Mouse (Mus musculus): ENCODE data around the gene 1700029F12Rik.
"Not testable (repeated sequence)": the region's sequence is repeated elsewhere in the genome, so short reads cannot be mapped to it uniquely, and the experiment has no call there.

The 1700029F12Rik gene

GRCm38 (mm10) chr13:97034262-97034661 lies at the start of gene 1700029F12Rik:
Gene 1700029F12Rik (minus strand): TSS chr13:97034362.
- in situ Hi-C loops (cut with MseI, MboI) = no loop called here

DNA sequence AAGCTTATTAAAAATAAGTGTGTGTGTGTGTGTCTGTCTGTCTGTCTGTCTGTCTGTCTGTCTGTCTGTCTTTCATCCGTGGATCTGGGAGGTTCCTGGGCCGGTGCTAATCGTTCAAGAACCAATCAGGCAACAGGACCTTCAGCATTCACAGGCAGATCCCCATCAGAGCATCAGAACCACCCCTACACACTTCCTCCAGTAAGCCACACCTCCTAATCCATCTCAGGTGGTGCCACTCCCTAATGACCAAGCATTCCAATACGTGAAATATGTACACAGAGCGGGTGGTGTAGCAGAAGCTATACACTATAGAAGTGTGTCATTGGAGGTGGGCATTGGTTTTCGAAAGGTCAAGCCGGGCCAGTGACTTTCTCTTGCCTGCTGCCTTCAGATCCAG lies 48.3 kb upstream of the 1700029F12Rik start:
- in situ Hi-C loops (cut with MseI, MboI) = no loop called here

DNA sequence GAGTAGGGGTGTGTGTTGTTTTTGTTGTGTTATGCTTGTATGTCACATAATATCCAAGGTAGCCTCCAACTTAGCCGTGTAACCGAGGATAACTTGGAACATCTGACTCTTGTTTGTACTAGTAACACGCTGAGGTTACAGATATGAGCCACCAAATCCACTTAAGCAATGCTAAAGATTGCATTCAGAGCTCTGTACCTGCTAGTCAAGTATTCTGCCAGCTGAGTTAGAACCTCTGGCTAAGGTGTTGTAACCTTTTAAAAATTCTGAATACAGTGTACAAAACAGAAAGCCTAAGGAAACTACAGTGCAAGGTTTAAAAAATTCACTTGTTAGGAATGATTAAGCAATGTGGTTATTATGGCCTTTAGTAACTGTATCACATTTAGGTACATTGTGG lies 46.5 kb upstream of the 1700029F12Rik start:
- in situ Hi-C loops (cut with MseI, MboI) = no loop called here

GRCm38 (mm10) chr13:97080201-97080600 lies 46.0 kb upstream of the 1700029F12Rik start:
- in situ Hi-C loops (cut with MseI, MboI) = no loop called here

- in situ Hi-C loops (cut with MseI, MboI) = no loop called here
Observed at GRCm38 (mm10) chr13:97077556-97077955, 43.4 kb upstream of the 1700029F12Rik start.

GRCm38 (mm10) chr13:97073497-97073896 lies 39.3 kb upstream of the 1700029F12Rik start:
- in situ Hi-C loops (cut with MseI, MboI) = no loop called here

DNA sequence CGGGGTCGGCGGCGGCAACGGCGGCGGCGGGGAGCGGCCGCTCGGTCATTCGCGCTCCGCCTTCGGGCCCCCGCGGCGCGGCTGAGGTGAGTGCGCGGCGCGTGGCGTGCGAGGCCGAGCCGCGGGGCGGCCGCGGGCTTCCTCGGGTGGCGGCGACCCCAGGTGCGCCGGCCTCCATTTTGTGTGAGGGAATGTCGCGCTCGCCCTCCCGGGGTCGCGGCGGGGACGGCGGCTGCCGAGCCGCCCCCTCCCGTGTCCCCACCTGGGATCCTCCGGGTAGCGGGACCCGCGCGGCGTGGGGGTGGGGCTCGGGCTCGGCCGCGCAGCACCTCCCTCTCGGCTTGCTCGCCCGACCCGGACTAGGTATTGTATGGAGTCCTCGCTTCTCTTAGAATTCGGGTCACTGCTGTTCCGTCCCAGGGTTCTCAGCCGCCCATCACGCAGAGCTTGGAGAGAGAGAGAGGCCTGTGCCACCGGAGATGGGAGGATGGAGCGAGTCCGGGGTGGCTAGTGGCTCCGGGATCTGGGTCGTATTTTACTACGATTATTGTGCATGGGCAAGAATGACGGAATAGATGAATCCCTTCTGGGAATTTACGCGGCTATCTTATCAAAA lies 37.6 kb upstream of the 1700029F12Rik start:
- in situ Hi-C loops (cut with MseI, MboI) = no loop called here

GRCm38 (mm10) chr13:97070931-97071625 lies 36.9 kb upstream of the 1700029F12Rik start:
- in situ Hi-C loops (cut with MseI, MboI) = no loop called here

- in situ Hi-C loops (cut with MseI, MboI) = no loop called here
Observed at GRCm38 (mm10) chr13:97068151-97068550, 34.0 kb upstream of the 1700029F12Rik start.

GRCm38 (mm10) chr13:97067691-97068090 lies 33.5 kb upstream of the 1700029F12Rik start:
- in situ Hi-C loops (cut with MseI, MboI) = no loop called here

DNA sequence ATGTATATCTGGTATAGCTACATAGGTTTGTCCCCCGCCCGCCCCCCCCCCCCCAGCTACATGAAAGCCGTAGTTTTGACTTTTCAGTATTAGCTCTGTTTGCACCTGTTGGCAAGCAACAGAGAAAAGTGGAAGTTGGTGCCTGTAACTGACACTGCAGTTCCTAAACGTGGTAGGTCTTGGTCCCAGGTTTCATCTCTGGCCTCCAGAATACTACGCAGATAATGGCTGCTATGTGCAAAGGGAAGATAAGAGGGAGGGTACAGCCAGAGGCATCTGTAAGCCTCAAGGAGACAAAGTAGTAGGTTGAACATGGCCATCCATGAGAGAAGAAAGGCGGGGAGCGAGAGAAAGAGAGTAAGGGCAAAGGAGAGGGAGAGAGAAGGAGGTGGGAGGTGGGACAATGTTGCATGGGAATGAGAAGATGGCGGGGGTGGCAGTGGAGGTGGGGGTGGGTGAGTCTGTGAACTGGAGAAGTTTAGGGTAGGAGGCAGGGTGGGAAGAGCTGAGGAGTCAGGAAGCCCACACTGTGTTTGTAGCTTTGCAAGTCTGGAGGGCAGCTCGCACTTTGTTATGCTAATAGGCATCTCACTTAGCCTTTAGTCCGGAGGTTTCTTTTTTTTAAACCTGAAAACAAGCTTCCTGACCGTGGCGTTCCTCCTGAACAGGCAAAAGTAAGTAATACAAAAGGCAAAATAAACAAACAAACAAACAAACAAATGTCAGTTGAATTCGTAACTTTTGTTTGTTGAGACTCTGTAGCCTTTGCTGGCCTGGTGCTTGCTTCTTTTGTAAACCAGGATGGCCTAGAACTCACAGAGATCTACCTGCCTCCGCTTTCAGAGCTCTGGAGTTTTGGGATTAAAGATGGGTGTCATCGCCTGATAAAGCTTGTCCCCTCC lies 32.7 kb upstream of the 1700029F12Rik start, which contains the start of gene Fam169a:
Fam169a (plus strand) TSS at position 638 of the 902 bp plus-strand sequence.
- in situ Hi-C loops (cut with MseI, MboI) = no loop called here

GRCm38 (mm10) chr13:97064844-97065621 lies 30.9 kb upstream of the 1700029F12Rik start:
- in situ Hi-C loops (cut with MseI, MboI) = not testable (repeated sequence)

GRCm38 (mm10) chr13:97064413-97064812 lies 30.3 kb upstream of the 1700029F12Rik start:
- in situ Hi-C loops (cut with MseI, MboI) = no loop called here

- in situ Hi-C loops (cut with MseI, MboI) = no loop called here
Observed at GRCm38 (mm10) chr13:97063431-97063830, 29.3 kb upstream of the 1700029F12Rik start.

- in situ Hi-C loops (cut with MseI, MboI) = no loop called here
Observed at GRCm38 (mm10) chr13:97062151-97062550, 28.0 kb upstream of the 1700029F12Rik start.

DNA sequence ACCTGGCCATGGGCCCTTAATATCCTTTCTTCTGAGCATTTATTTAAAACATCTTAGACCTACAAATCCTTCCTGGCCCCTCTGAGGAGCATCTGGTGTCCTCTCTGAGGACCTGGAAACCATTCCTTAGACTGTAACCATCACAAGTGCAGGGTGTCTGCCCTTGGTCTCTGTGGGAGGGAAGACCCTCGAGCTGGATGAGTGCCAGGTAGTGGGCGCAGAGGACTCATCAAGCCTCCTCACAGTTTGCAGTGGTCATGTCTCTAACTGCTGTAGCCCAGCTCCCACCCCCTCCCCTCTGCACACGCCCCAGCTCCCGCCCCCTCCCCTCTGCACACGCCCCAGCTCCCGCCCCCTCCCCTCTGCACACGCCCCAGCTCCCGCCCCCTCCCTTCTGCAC lies 26.2 kb upstream of the 1700029F12Rik start:
- in situ Hi-C loops (cut with MseI, MboI) = no loop called here

GRCm38 (mm10) chr13:97059746-97060145 lies 25.6 kb upstream of the 1700029F12Rik start:
- in situ Hi-C loops (cut with MseI, MboI) = loop anchor here (10.0 kb wide), 1 partner anchor 205 kb away; no protein-coding TSS in a partner anchor

GRCm38 (mm10) chr13:97057817-97058216 lies 23.7 kb upstream of the 1700029F12Rik start:
- in situ Hi-C loops (cut with MseI, MboI) = loop anchor here (10.0 kb wide), 1 partner anchor 203 kb away; no protein-coding TSS in a partner anchor

DNA sequence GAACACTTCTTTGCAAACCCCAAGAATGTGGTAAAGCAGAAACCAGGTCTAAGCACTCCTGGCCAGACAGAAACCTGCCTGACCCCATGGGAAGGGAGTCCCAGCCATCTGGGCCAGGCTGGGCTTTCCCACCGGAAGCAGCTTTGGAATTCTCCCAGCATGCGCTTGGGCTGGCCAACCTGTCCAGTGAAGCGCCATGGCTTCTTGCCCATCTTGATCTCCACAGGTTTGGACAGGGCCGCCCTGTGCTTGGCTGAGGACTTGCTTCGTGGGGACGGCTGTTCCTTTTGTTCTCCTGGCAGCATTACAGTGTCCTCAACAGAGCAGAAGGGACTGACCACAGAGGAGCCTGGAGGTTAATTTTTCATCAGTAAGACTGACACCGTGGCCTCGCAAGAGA lies 19.7 kb upstream of the 1700029F12Rik start:
- in situ Hi-C loops (cut with MseI, MboI) = loop anchor here (10.0 kb wide), 1 partner anchor 199 kb away; no protein-coding TSS in a partner anchor

DNA sequence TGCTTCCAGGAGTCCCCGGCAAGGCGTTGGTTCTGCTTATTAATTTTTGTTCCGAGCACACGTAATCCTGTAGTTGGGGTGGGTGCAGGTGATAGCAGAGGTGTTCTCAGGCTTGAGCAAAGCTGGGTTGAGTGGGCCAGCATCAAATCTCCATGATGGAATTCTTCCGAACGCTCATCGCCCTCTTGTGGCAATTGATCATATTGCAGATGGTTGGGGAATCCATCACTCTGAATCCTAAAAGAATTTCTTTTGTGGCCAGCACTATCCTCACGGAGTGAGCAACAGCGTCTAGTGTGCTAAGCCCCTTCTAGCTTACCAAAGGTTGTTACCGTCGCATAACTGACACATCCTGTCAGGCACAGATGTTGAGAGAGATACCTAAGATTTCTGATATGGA lies 18.5 kb upstream of the 1700029F12Rik start:
- in situ Hi-C loops (cut with MseI, MboI) = loop anchor here (10.0 kb wide), 1 partner anchor 198 kb away; no protein-coding TSS in a partner anchor

DNA sequence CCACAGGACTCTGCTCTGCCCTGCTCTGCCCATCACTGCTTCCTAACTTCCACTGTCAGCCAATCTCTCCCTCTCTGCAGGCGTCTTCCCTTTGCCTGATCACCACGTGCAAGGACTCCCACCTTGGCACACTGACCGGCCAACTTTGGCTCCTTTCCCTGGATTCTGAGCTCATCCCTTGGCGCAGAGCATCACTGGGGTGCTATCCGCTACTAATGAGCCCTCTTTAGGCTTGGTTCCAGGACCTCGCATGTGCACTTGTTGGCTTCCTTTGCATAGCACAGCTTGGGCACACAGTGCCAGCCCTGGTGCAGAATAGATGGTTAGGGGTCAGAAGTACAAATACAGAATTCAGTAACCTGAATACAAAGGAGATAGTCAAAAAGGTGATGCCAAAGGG lies 17.0 kb upstream of the 1700029F12Rik start:
- in situ Hi-C loops (cut with MseI, MboI) = loop anchor here (10.0 kb wide), 1 partner anchor 196 kb away; no protein-coding TSS in a partner anchor
